Mouse (Mus musculus) retina, embryonic 14.5 days (tissue): ENCODE data around the gene Ankrd35.
"Not testable (repeated sequence)": the region's sequence is repeated elsewhere in the genome, so short reads cannot be mapped to it uniquely, and the experiment has no call there.

Source experiments
- DNase-seq: peaks from one replicate; pipeline ENCODE4 v3.0.0-alpha.2; 2015; ENCODE audit warnings: low spot score

Ankrd35 gene

GRCm38 (mm10) chr3:96673514-96673913 lies 3.6 kb downstream of the Ankrd35 start:
- DNase-seq, result no peak

GRCm38 (mm10) chr3:96674442-96674841 lies 4.5 kb downstream of the Ankrd35 start:
- no peak for DNase-seq

GRCm38 (mm10) chr3:96675171-96675570 lies 5.2 kb downstream of the Ankrd35 start:
- DNase-seq, result no peak

GRCm38 (mm10) chr3:96675690-96676089 lies 5.8 kb downstream of the Ankrd35 start:
- no peak for DNase-seq

GRCm38 (mm10) chr3:96678456-96678855 lies 8.5 kb downstream of the Ankrd35 start:
- DNase-seq, result no peak

- DNase-seq, result no peak
Observed at GRCm38 (mm10) chr3:96679159-96679674, 9.3 kb downstream of the Ankrd35 start.

- no peak for DNase-seq
Observed at GRCm38 (mm10) chr3:96680269-96680956, 10.5 kb downstream of the Ankrd35 start.

- no peak for DNase-seq
Observed at GRCm38 (mm10) chr3:96683496-96683895, 13.6 kb downstream of the Ankrd35 start.

GRCm38 (mm10) chr3:96684151-96684821 lies 14.4 kb downstream of the Ankrd35 start:
- DNase-seq, result no peak

- no peak for DNase-seq
Observed at GRCm38 (mm10) chr3:96684822-96685156, 14.9 kb downstream of the Ankrd35 start.

- DNase-seq, result not testable (repeated sequence)
Observed at GRCm38 (mm10) chr3:96686057-96686456, 16.1 kb downstream of the Ankrd35 start.

GRCm38 (mm10) chr3:96688854-96689253 lies 18.9 kb downstream of the Ankrd35 start:
- DNase-seq, result no peak

- no peak for DNase-seq
Observed at GRCm38 (mm10) chr3:96690298-96690697, 20.4 kb downstream of the Ankrd35 start.

GRCm38 (mm10) chr3:96692506-96692905 lies 22.6 kb downstream of the Ankrd35 start:
- peak; percentile 60 for DNase-seq

- no peak for DNase-seq
Observed at GRCm38 (mm10) chr3:96693579-96693978, 23.6 kb downstream of the Ankrd35 start.

- peak; percentile 85 for DNase-seq
Observed at GRCm38 (mm10) chr3:96696198-96696765, 26.4 kb downstream of the Ankrd35 start, which contains the start of gene Pias3. Gene Pias3 (plus strand): TSS chr3:96696384.

- peak; percentile 92 for DNase-seq
Observed at GRCm38 (mm10) chr3:96696766-96697732, 27.1 kb downstream of the Ankrd35 start.

- DNase-seq, result no peak
Observed at GRCm38 (mm10) chr3:96698993-96699690, 29.2 kb downstream of the Ankrd35 start.

GRCm38 (mm10) chr3:96700376-96700775 lies 30.4 kb downstream of the Ankrd35 start:
- DNase-seq, result peak; percentile 50

GRCm38 (mm10) chr3:96701003-96701402 lies 31.1 kb downstream of the Ankrd35 start:
- DNase-seq, result no peak

GRCm38 (mm10) chr3:96704778-96705177 lies 34.8 kb downstream of the Ankrd35 start:
- peak; percentile 50 for DNase-seq
